Mouse (Mus musculus): ENCODE data around the gene Gm21704.
"Not testable (repeated sequence)": the region's sequence is repeated elsewhere in the genome, so short reads cannot be mapped to it uniquely, and the experiment has no call there.

Gm21704 gene

GRCm38 (mm10) chrY:3410067-3410466 is at the start of gene Gm21704, which contains the start of gene Gm21708:
Gene Gm21704 (minus strand): TSS chrY:3410167.
Gene Gm21708 (minus strand): TSS chrY:3410167.
- DNase-seq (ENCODE audit: low spot score): not testable (repeated sequence)

DNA sequence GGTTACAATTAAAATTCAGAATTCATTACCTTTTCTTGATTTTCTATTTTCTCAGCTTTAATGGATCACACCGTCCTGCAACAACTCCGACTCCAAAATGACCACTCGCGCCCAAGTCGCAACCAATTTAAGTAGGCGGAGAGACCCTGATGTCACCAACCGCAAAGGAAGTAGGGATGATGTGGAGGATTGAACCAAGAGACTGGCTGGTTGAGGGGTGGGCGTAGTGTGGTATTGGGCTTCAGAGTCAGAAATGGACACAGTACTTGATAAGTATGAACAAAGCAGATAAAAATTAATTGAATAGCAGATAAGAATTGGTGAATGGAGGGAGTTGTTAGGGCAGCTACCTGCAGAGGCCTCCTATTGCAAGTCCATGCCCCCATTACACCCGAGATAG is 64.7 kb downstream of the Gm21704 start, which contains the start of gene Gm21693:
Gene Gm21693, minus strand, starts transcription at position 101 of the 400 bp plus-strand sequence.
- DNase-seq (ENCODE audit: low spot score): not testable (repeated sequence)

DNA sequence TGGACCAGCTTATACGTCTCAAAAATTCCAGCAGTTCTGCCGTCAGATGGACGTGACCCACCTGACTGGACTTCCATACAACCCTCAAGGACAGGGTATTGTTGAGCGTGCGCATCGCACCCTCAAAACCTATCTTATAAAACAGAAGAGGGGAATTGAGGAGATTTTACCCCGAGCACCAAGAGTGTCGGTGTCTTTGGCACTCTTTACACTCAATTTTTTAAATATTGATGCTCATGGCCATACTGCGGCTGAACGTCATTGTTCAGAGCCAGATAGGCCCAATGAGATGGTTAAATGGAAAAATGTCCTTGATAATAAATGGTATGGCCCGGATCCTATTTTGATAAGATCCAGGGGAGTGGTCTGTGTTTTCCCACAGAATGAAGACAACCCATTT is 69.3 kb downstream of the Gm21704 start:
- DNase-seq (ENCODE audit: low spot score): not testable (repeated sequence)
